Comparison of ENCODE assay signal across 8 mouse cellular contexts in the genomic region with DNA sequence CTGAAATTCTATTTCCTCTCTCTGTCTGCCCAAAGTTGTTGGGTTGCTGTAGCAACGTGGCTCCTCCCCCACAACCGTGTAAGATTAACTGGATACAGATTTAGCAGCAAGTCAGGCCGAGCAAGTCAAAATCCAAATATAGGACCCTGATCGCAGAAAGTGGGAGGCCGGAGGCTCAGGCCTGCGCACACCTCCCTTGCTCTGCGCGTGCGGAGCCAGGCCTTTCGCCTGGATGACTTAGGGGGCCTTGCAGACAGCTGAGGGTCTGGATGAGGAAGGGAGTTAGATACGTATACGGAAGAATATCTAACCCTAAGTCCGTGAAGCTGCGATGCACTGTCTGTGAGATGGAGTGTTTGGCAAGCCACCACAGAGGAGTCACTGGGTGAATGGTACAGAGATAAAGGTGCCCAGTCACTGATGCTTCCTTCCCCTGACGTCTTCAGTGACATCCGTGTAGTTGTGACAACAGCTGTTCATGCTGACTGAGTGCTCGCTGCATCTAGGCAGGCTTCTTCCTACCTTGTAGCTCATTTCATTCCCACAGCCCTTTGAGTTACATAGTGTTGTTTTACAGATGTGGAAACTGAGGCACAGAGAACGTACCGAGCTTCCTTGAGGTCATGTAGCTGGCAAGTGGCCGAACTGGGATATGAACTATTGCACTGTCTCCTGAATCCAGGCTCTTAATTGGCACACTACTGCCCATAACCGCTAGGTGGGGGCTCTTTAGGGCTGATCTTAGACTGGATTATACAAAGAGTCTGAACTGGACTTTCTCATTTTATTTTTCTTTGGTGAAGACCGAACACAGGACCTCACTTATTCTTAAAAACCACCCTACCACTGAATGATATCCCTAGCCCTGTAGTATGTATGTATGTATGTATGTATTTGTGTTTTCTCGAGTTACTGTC. TPM values are rescaled to one million over a fixed set of nuclear protein-coding genes. Genes with fewer than 3 reads are reported as not detected.
A peak's percentile ranks its signal among the peaks of the same experiment; 100 is the strongest.
DNase-seq lines count a peak whose midpoint lies in the region; ATAC-seq and TF ChIP-seq lines count a peak whose summit lies in the region.

No protein-coding gene starts in this region.

- peak; percentile 4 for DNase-seq in thymus, adult 2 months
- DNase-seq in thymus, adult 18-20 months, result no peak
- peak; percentile 70 to 72 for DNase-seq in frontal cortex, postnatal 10 days (ENCODE audit: low spot score in 2 of 2)
- peak; percentile 77 for DNase-seq in heart, postnatal 4 days
- DNase-seq in layer of hippocampus, adult 9-11 months, result peak; percentile 60
- DNase-seq in lung, postnatal 4 days, result peak; percentile 49 to 54
- DNase-seq in ovary, postnatal 10 days (ENCODE audit: low spot score), result no peak

- H3K27ac ChIP-seq in thymus, adult 2 months (ENCODE audit: control insufficient read depth, insufficient read depth, low read length), result no peak overlapping the region
- peak overlapping the region; percentile 73; the same call in 1 of the 2 replicates for H3K27ac ChIP-seq in stomach, embryonic 14.5 days (ENCODE audit: low read length)

- 64% methylated on average over 23 of the region's 23 CpGs for WGBS in thymus, adult 2 months
- 42% methylated on average over 23 of the region's 23 CpGs for WGBS in stomach, embryonic 14.5 days

- ATAC-seq in stomach, embryonic 14.5 days (ENCODE audit: insufficient number of reproducible peaks, insufficient read depth, low FRiP score, low read depth), result peak; percentile 82

- H3K36me3 ChIP-seq in thymus, adult 2 months (ENCODE audit: control insufficient read depth, insufficient read depth, low read length), result no peaks in the 10 kb centered on the region
- no peaks in the 10 kb centered on the region for H3K36me3 ChIP-seq in stomach, embryonic 14.5 days (ENCODE audit: control insufficient read depth, insufficient read depth, low read length)

- H3K27me3 ChIP-seq in thymus, adult 2 months (ENCODE audit: control insufficient read depth, insufficient read depth, low read length), result no peaks in the 10 kb centered on the region
- H3K27me3 ChIP-seq in stomach, embryonic 14.5 days (ENCODE audit: control insufficient read depth, insufficient read depth, low read length), result no peaks in the 10 kb centered on the region

- H3K4me3 ChIP-seq in thymus, adult 2 months (ENCODE audit: control insufficient read depth, insufficient read depth, low read length), result no peak overlapping the region
- H3K4me3 ChIP-seq in stomach, embryonic 14.5 days (ENCODE audit: low read depth, low read length), result no peak overlapping the region

- no peaks in the 10 kb centered on the region for H3K9me3 ChIP-seq in stomach, embryonic 14.5 days (ENCODE audit: control insufficient read depth, low read depth, low read length)

- H3K4me1 ChIP-seq in thymus, adult 2 months (replicated peaks; ENCODE audit: control insufficient read depth, insufficient read depth, low read length), result no peaks in the 10 kb centered on the region; the same call in 1 of the 2 replicates
- H3K4me1 ChIP-seq in stomach, embryonic 14.5 days (ENCODE audit: control insufficient read depth, insufficient read depth, low read length), result peaks cover 15% of the 10 kb centered on the region

- H3K4me2 ChIP-seq in stomach, embryonic 14.5 days (replicated peaks; ENCODE audit: low read depth, low read length), result peak overlapping the region; percentile 30

- no peak for TF ChIP-seq POLR2A in thymus, adult 2 months (IDR thresholded peaks at IDR 0.05; ENCODE audit: control insufficient read depth, extremely low read depth, insufficient read depth, low read length, poor library complexity)

- H3K9ac ChIP-seq in stomach, embryonic 14.5 days (replicated peaks; ENCODE audit: low read depth, low read length), result no peak overlapping the region; the same call in 1 of the 2 replicates

- TF ChIP-seq CTCF in thymus, adult 2 months (IDR thresholded peaks at IDR 0.05; ENCODE audit: borderline replicate concordance, control insufficient read depth, extremely low read depth, insufficient read depth, low read length, poor library complexity), result no peak

RNA-seq across cellular contexts. Expression of a gene that starts 59.5 kb away (rescaled TPM):
- polyA plus RNA-seq in thymus, adult 2 months (2012; rRNA removed), result 1.5 and 3.1 TPM in 2 replicates
- 10 to 100 TPM; 76.5 to 84.4 TPM for total RNA-seq in heart, postnatal 4 days (2021)
- 5.9 and 7.3 TPM in 2 replicates for polyA plus RNA-seq in stomach, embryonic 14.5 days (2014; fragmentation: Nextera tagmentation; extraction: Ambion mirVana)

Comparison
In these comparisons a context has a peak if more than half of its experiments do, and no peak if none do; other contexts are left out.
1. DNase-seq: peak in thymus, adult 2 months (single experiment), frontal cortex, postnatal 10 days (2 of 2), heart, postnatal 4 days (single experiment), layer of hippocampus, adult 9-11 months (single experiment) and lung, postnatal 4 days (2 of 2); none in thymus, adult 18-20 months (0 of 2) and ovary, postnatal 10 days (single experiment).